Comparison of ENCODE assay signal across 7 mouse cellular contexts in the genomic region with DNA sequence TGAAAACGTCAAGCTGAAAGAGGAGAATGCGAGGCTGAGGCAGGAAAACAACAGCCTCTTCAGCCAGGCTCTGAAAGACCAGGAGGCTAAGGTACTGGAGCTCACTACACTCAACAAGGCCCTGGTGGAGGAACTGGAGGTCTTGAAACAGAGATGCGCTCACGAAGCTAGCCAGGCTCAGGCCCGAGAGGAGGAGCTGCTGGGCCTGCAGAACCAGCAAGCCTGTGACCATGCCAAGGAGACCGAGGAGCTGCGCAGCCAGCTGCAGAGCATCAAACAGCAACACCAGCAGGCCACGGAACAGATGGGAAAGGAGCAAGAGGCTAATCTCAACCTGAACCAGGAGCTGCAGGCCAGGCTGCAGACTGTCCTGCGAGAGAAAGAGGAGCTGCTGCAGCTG. TPM values are rescaled to one million over a fixed set of nuclear protein-coding genes. Genes with fewer than 3 reads are reported as not detected.
DNase-seq lines count a peak whose midpoint lies in the region; ATAC-seq and TF ChIP-seq lines count a peak whose summit lies in the region.

No protein-coding gene starts in this region.

- peak; percentile 12 for DNase-seq in ES-CJ7 (ENCODE audit: low read depth, low spot score)
- DNase-seq in liver, embryonic 13.5 days: no peak
- no peak for DNase-seq in stomach, postnatal 0 days (ENCODE audit: low spot score)
- DNase-seq in spleen, postnatal 10 days (ENCODE audit: low spot score in 2 of 2): no peak
- DNase-seq in layer of hippocampus, postnatal 25 days (ENCODE audit: extremely low spot score in 1 of 2, low spot score in 1 of 2): no peak

- no peak overlapping the region for H3K27ac ChIP-seq in brown adipose tissue, adult 24 weeks (replicated peaks; ENCODE audit: low read depth, low read length)
- H3K27ac ChIP-seq in heart, embryonic 15.5 days: no peak overlapping the region
- no peak overlapping the region for H3K27ac ChIP-seq in liver, embryonic 13.5 days
- no peak overlapping the region for H3K27ac ChIP-seq in stomach, postnatal 0 days (replicated peaks)

- H3K4me1 ChIP-seq in brown adipose tissue, adult 24 weeks (ENCODE audit: control insufficient read depth, insufficient read depth, insufficient read length, low read length): 0 out of 2 replicates have a peak, but pooled peaks cover 4% of the 10 kb centered on the region
- H3K4me1 ChIP-seq in heart, embryonic 15.5 days (replicated peaks): peaks cover 7% of the 10 kb centered on the region
- no peaks in the 10 kb centered on the region; the same call in 1 of the 2 replicates for H3K4me1 ChIP-seq in liver, embryonic 13.5 days (replicated peaks)
- no peaks in the 10 kb centered on the region for H3K4me1 ChIP-seq in stomach, postnatal 0 days (replicated peaks; ENCODE audit: control insufficient read depth, insufficient read depth)

- no peak for TF ChIP-seq EP300 in stomach, postnatal 0 days (optimal IDR thresholded peaks at IDR 0.05)

- peak overlapping the region; percentile 60; the same call in 1 of the 2 replicates for H3K4me3 ChIP-seq in brown adipose tissue, adult 24 weeks (ENCODE audit: insufficient read depth, low read depth, low read length)
- peak overlapping the region; percentile 47 for H3K4me3 ChIP-seq in heart, embryonic 15.5 days
- H3K4me3 ChIP-seq in liver, embryonic 13.5 days (replicated peaks): no peak overlapping the region
- H3K4me3 ChIP-seq in stomach, postnatal 0 days (ENCODE audit: low read depth, low read length): peak overlapping the region; percentile 32; the same call in 1 of the 2 replicates

- TF ChIP-seq CTCF in stomach, postnatal 0 days (IDR thresholded peaks at IDR 0.05; ENCODE audit: low read depth): no peak; the same call in 1 of the 2 replicates

- H3K36me3 ChIP-seq in heart, embryonic 15.5 days: no peaks in the 10 kb centered on the region
- H3K36me3 ChIP-seq in liver, embryonic 13.5 days: no peaks in the 10 kb centered on the region
- no peaks in the 10 kb centered on the region for H3K36me3 ChIP-seq in stomach, postnatal 0 days (ENCODE audit: control insufficient read depth, insufficient read depth, low read length)

- H3K27me3 ChIP-seq in heart, embryonic 15.5 days: no peaks in the 10 kb centered on the region
- 0 out of 2 replicates have a peak, but pooled peaks cover 7% of the 10 kb centered on the region for H3K27me3 ChIP-seq in liver, embryonic 13.5 days
- no peaks in the 10 kb centered on the region for H3K27me3 ChIP-seq in stomach, postnatal 0 days (ENCODE audit: control insufficient read depth, insufficient read depth, low read length)

- no peak for ATAC-seq in heart, embryonic 15.5 days (replicated peaks; ENCODE audit: insufficient number of reproducible peaks, insufficient read depth, low FRiP score, low read depth)
- no peak for ATAC-seq in liver, embryonic 13.5 days (ENCODE audit: low read depth)
- ATAC-seq in stomach, postnatal 0 days (ENCODE audit: low FRiP score, low TSS enrichment): no peak

- H3K9ac ChIP-seq in heart, embryonic 15.5 days: peak overlapping the region; percentile 56; the same call in 1 of the 2 replicates
- no peak overlapping the region for H3K9ac ChIP-seq in liver, embryonic 13.5 days
- H3K9ac ChIP-seq in stomach, postnatal 0 days (ENCODE audit: low read length): peak overlapping the region; percentile 60

- H3K9me3 ChIP-seq in heart, embryonic 15.5 days (replicated peaks): no peaks in the 10 kb centered on the region
- H3K9me3 ChIP-seq in liver, embryonic 13.5 days (replicated peaks): no peaks in the 10 kb centered on the region
- no peaks in the 10 kb centered on the region for H3K9me3 ChIP-seq in stomach, postnatal 0 days (ENCODE audit: control insufficient read depth, low read length)

- WGBS in heart, embryonic 15.5 days: 52% methylated on average over 9 of the region's 9 CpGs
- WGBS in liver, embryonic 13.5 days (ENCODE audit: insufficient replicate concordance): 59% methylated on average over 9 of the region's 9 CpGs
- WGBS in stomach, postnatal 0 days: 50% methylated on average over 9 of the region's 9 CpGs

- peak overlapping the region; percentile 84 for H3K4me2 ChIP-seq in heart, embryonic 15.5 days
- H3K4me2 ChIP-seq in liver, embryonic 13.5 days: peak overlapping the region; percentile 53
- peak overlapping the region; percentile 69 for H3K4me2 ChIP-seq in stomach, postnatal 0 days (replicated peaks; ENCODE audit: low read depth)

RNA-seq across cellular contexts. Expression of a gene that starts 0.6 kb away (rescaled TPM):
- polyA plus RNA-seq in brown adipose tissue, adult 24 weeks (2012; ENCODE audit: insufficient read depth, insufficient read length, missing spikeins): not detected in 2 replicates
- 0.67 and 0.70 TPM in 2 replicates for polyA plus RNA-seq in heart, embryonic 15.5 days (2015; fragmentation: Nextera tagmentation; extraction: Ambion mirVana)
- 0.15 and 0.30 TPM in 2 replicates for polyA plus RNA-seq in liver, embryonic 13.5 days (2015; fragmentation: Nextera tagmentation; extraction: Ambion mirVana)
- 0.56 and 0.91 TPM in 2 replicates for polyA plus RNA-seq in stomach, postnatal 0 days (2015; fragmentation: Nextera tagmentation; extraction: Ambion mirVana)
- under 1 TPM; 0.40 to 0.69 TPM for total RNA-seq in layer of hippocampus, postnatal 25 days (2021)

RNA-seq across cellular contexts. Expression of a gene that starts 15.5 kb away (rescaled TPM):
- 23.2 and 37.5 TPM in 2 replicates for polyA plus RNA-seq in brown adipose tissue, adult 24 weeks (2012; ENCODE audit: insufficient read depth, insufficient read length, missing spikeins)
- polyA plus RNA-seq in heart, embryonic 15.5 days (2015; fragmentation: Nextera tagmentation; extraction: Ambion mirVana): 17.0 and 18.5 TPM in 2 replicates
- polyA plus RNA-seq in liver, embryonic 13.5 days (2015; fragmentation: Nextera tagmentation; extraction: Ambion mirVana): 13.7 and 13.8 TPM in 2 replicates
- polyA plus RNA-seq in stomach, postnatal 0 days (2015; fragmentation: Nextera tagmentation; extraction: Ambion mirVana): 20.6 and 21.3 TPM in 2 replicates
- total RNA-seq in layer of hippocampus, postnatal 25 days (2021): 10 to 100 TPM; 70.3 to 88.1 TPM

RNA-seq across cellular contexts. Expression of a gene that starts 30.0 kb away (rescaled TPM):
- polyA plus RNA-seq in brown adipose tissue, adult 24 weeks (2012; ENCODE audit: insufficient read depth, insufficient read length, missing spikeins): 177 and 191 TPM in 2 replicates
- polyA plus RNA-seq in heart, embryonic 15.5 days (2015; fragmentation: Nextera tagmentation; extraction: Ambion mirVana): 104 and 119 TPM in 2 replicates
- polyA plus RNA-seq in liver, embryonic 13.5 days (2015; fragmentation: Nextera tagmentation; extraction: Ambion mirVana): 62.5 and 65.8 TPM in 2 replicates
- polyA plus RNA-seq in stomach, postnatal 0 days (2015; fragmentation: Nextera tagmentation; extraction: Ambion mirVana): 85.9 and 86.5 TPM in 2 replicates
- 10 to 100 TPM; 39.7 to 43.9 TPM for total RNA-seq in layer of hippocampus, postnatal 25 days (2021)

RNA-seq across cellular contexts. Expression of a gene that starts 48.8 kb away (rescaled TPM):
- 47.4 and 60.3 TPM in 2 replicates for polyA plus RNA-seq in brown adipose tissue, adult 24 weeks (2012; ENCODE audit: insufficient read depth, insufficient read length, missing spikeins)
- polyA plus RNA-seq in heart, embryonic 15.5 days (2015; fragmentation: Nextera tagmentation; extraction: Ambion mirVana): 29.6 and 30.8 TPM in 2 replicates
- polyA plus RNA-seq in liver, embryonic 13.5 days (2015; fragmentation: Nextera tagmentation; extraction: Ambion mirVana): 12.4 and 14.5 TPM in 2 replicates
- polyA plus RNA-seq in stomach, postnatal 0 days (2015; fragmentation: Nextera tagmentation; extraction: Ambion mirVana): 18.9 and 19.3 TPM in 2 replicates
- 10 to 100 TPM; 23.9 to 24.8 TPM for total RNA-seq in layer of hippocampus, postnatal 25 days (2021)

RNA-seq across cellular contexts. Expression of a gene that starts 49.5 kb away (rescaled TPM):
- polyA plus RNA-seq in brown adipose tissue, adult 24 weeks (2012; ENCODE audit: insufficient read depth, insufficient read length, missing spikeins): 1.4 and 7.6 TPM in 2 replicates
- polyA plus RNA-seq in heart, embryonic 15.5 days (2015; fragmentation: Nextera tagmentation; extraction: Ambion mirVana): 6.3 and 8.6 TPM in 2 replicates
- polyA plus RNA-seq in liver, embryonic 13.5 days (2015; fragmentation: Nextera tagmentation; extraction: Ambion mirVana): 0.52 and 0.65 TPM in 2 replicates
- 9.8 and 12.8 TPM in 2 replicates for polyA plus RNA-seq in stomach, postnatal 0 days (2015; fragmentation: Nextera tagmentation; extraction: Ambion mirVana)
- total RNA-seq in layer of hippocampus, postnatal 25 days (2021): 100 to 1,000 TPM; 264 to 282 TPM
